ENCODE assay signal across 8 mouse cellular contexts in genomic region chr14:54576241-54577088, GRCm38 (mm10). TPM values are rescaled to one million over a fixed set of nuclear protein-coding genes. Genes with fewer than 3 reads are reported as not detected.
A peak's percentile ranks its signal among the peaks of the same experiment; 100 is the strongest.
DNase-seq lines count a peak whose midpoint lies in the region; ATAC-seq and TF ChIP-seq lines count a peak whose summit lies in the region.

No protein-coding gene starts in this region.

- ATAC-seq in forebrain, embryonic 12.5 days (ENCODE audit: low FRiP score): no peak
- ATAC-seq in intestine, postnatal 0 days: no peak
- ATAC-seq in lung, embryonic 16.5 days (ENCODE audit: low read depth): no peak

- H3K36me3 ChIP-seq in ES-Bruce4 (ENCODE audit: control insufficient read depth, insufficient read depth, low read length, poor library complexity, severe bottlenecking): peaks cover 29% of the 10 kb centered on the region
- H3K36me3 ChIP-seq in forebrain, embryonic 12.5 days (replicated peaks): peaks cover 7% of the 10 kb centered on the region
- H3K36me3 ChIP-seq in intestine, postnatal 0 days (ENCODE audit: control insufficient read depth, insufficient read depth): no peaks in the 10 kb centered on the region; the same call in 1 of the 2 replicates
- H3K36me3 ChIP-seq in lung, embryonic 16.5 days (ENCODE audit: control insufficient read depth, insufficient read depth, low read length): peaks cover 4% of the 10 kb centered on the region; the same call in 1 of the 2 replicates

- peaks cover 2% of the 10 kb centered on the region for H3K4me1 ChIP-seq in ES-Bruce4 (ENCODE audit: control insufficient read depth, insufficient read depth, low read length)
- peaks cover 67% of the 10 kb centered on the region for H3K4me1 ChIP-seq in forebrain, embryonic 12.5 days
- H3K4me1 ChIP-seq in intestine, postnatal 0 days (replicated peaks; ENCODE audit: control insufficient read depth, insufficient read depth, low read length): 0 out of 2 replicates have a peak, but pooled peaks cover 15% of the 10 kb centered on the region
- H3K4me1 ChIP-seq in lung, embryonic 16.5 days (replicated peaks; ENCODE audit: control insufficient read depth, insufficient read depth, low read length): peaks cover 36% of the 10 kb centered on the region

- DNase-seq in adrenal gland, adult 18-20 months (ENCODE audit: low spot score in 2 of 2): peak; percentile 52 to 54
- no peak for DNase-seq in adrenal gland, postnatal 4 days (ENCODE audit: low spot score in 2 of 2)
- peak; percentile 68 for DNase-seq in testis, postnatal 10 days (ENCODE audit: low spot score)
- no peak for DNase-seq in right cerebral cortex, postnatal 36 days (ENCODE audit: low spot score in 2 of 2)

- no peak for TF ChIP-seq POLR2A in ES-Bruce4 (IDR thresholded peaks at IDR 0.05; ENCODE audit: insufficient read depth, low read length)

- peak overlapping the region; percentile 74 for H3K27ac ChIP-seq in ES-Bruce4 (ENCODE audit: insufficient read depth, low read length)
- peak overlapping the region; percentile 86 for H3K27ac ChIP-seq in forebrain, embryonic 12.5 days
- peak overlapping the region; percentile 76 for H3K27ac ChIP-seq in intestine, postnatal 0 days (ENCODE audit: low read depth, low read length)
- peak overlapping the region; percentile 96 for H3K27ac ChIP-seq in lung, embryonic 16.5 days (ENCODE audit: low read length)

- H3K4me3 ChIP-seq in ES-Bruce4 (ENCODE audit: low read depth, low read length): peak overlapping the region; percentile 80
- peak overlapping the region; percentile 82 for H3K4me3 ChIP-seq in forebrain, embryonic 12.5 days (replicated peaks)
- peak overlapping the region; percentile 78 for H3K4me3 ChIP-seq in intestine, postnatal 0 days (ENCODE audit: low read depth, low read length)
- H3K4me3 ChIP-seq in lung, embryonic 16.5 days (ENCODE audit: low read length): peak overlapping the region; percentile 94

- TF ChIP-seq EP300 in ES-Bruce4 (IDR thresholded peaks at IDR 0.05; ENCODE audit: insufficient read depth, low read depth, low read length): no peak

- no peak for TF ChIP-seq CTCF in ES-Bruce4 (IDR thresholded peaks at IDR 0.05; ENCODE audit: low read depth, low read length)
- no peak for TF ChIP-seq CTCF in intestine, postnatal 0 days (IDR thresholded peaks at IDR 0.05; ENCODE audit: low read depth)

- H3K4me2 ChIP-seq in forebrain, embryonic 12.5 days: peak overlapping the region; percentile 82
- peak overlapping the region; percentile 97 for H3K4me2 ChIP-seq in intestine, postnatal 0 days (replicated peaks; ENCODE audit: low read depth)
- peak overlapping the region; percentile 82 for H3K4me2 ChIP-seq in lung, embryonic 16.5 days (ENCODE audit: low read depth, low read length)

- WGBS in forebrain, embryonic 12.5 days: under 1% methylated on average over 78 of the region's 84 CpGs
- under 1% methylated on average over 84 of the region's 84 CpGs for WGBS in intestine, postnatal 0 days
- under 1% methylated on average over 75 of the region's 84 CpGs for WGBS in lung, embryonic 16.5 days

- H3K27me3 ChIP-seq in ES-Bruce4 (ENCODE audit: control insufficient read depth, insufficient read depth, low read length, poor library complexity, severe bottlenecking): no peaks in the 10 kb centered on the region
- H3K27me3 ChIP-seq in forebrain, embryonic 12.5 days: peaks cover 11% of the 10 kb centered on the region; the same call in 1 of the 2 replicates
- no peaks in the 10 kb centered on the region for H3K27me3 ChIP-seq in intestine, postnatal 0 days (replicated peaks; ENCODE audit: control insufficient read depth, insufficient read depth, low read length)
- H3K27me3 ChIP-seq in lung, embryonic 16.5 days (ENCODE audit: control insufficient read depth, insufficient read depth, low read depth, low read length): no peaks in the 10 kb centered on the region

- H3K9me3 ChIP-seq in ES-Bruce4 (replicated peaks; ENCODE audit: control insufficient read depth, insufficient read depth, low read length, poor library complexity, severe bottlenecking): no peaks in the 10 kb centered on the region
- no peaks in the 10 kb centered on the region for H3K9me3 ChIP-seq in forebrain, embryonic 12.5 days
- H3K9me3 ChIP-seq in intestine, postnatal 0 days (ENCODE audit: control insufficient read depth): no peaks in the 10 kb centered on the region
- no peaks in the 10 kb centered on the region for H3K9me3 ChIP-seq in lung, embryonic 16.5 days (ENCODE audit: control insufficient read depth, low read length)

- H3K9ac ChIP-seq in ES-Bruce4 (ENCODE audit: low read depth, poor library complexity, severe bottlenecking): peak overlapping the region; percentile 96
- H3K9ac ChIP-seq in forebrain, embryonic 12.5 days: peak overlapping the region; percentile 95
- peak overlapping the region; percentile 84 for H3K9ac ChIP-seq in intestine, postnatal 0 days (ENCODE audit: low read depth, low read length)
- peak overlapping the region; percentile 98 for H3K9ac ChIP-seq in lung, embryonic 16.5 days (ENCODE audit: low read length)

RNA-seq across cellular contexts. Expression of gene Ajuba, which starts 0.9 kb away (rescaled TPM):
- 10 to 100 TPM; 20.5 to 26.0 TPM for total RNA-seq in adrenal gland, adult 18-20 months (2021)
- 10 to 100 TPM; 27.3 to 27.5 TPM for total RNA-seq in adrenal gland, postnatal 4 days (2021)
- 112 TPM in 2 replicates for polyA plus RNA-seq in ES-Bruce4 (2011; ENCODE audit: insufficient read depth, insufficient read length, low read depth, missing spikeins)
- polyA plus RNA-seq in forebrain, embryonic 12.5 days (2016; fragmentation: Nextera tagmentation; extraction: Ambion mirVana): 37.5 and 47.3 TPM in 2 replicates
- 13.1 and 15.1 TPM in 2 replicates for polyA plus RNA-seq in intestine, postnatal 0 days (2015; fragmentation: Nextera tagmentation; extraction: Ambion mirVana)
- polyA plus RNA-seq in lung, embryonic 16.5 days (2015; fragmentation: Nextera tagmentation; extraction: Ambion mirVana): 41.1 and 41.2 TPM in 2 replicates

RNA-seq across cellular contexts. Expression of gene Haus4, which starts 22.0 kb away (rescaled TPM):
- total RNA-seq in adrenal gland, adult 18-20 months (2021): 10 to 100 TPM; 11.2 to 18.9 TPM
- total RNA-seq in adrenal gland, postnatal 4 days (2021): 10 to 100 TPM; 45.6 to 52.5 TPM
- 68.6 and 72.3 TPM in 2 replicates for polyA plus RNA-seq in ES-Bruce4 (2011; ENCODE audit: insufficient read depth, insufficient read length, low read depth, missing spikeins)
- polyA plus RNA-seq in forebrain, embryonic 12.5 days (2016; fragmentation: Nextera tagmentation; extraction: Ambion mirVana): 43.5 and 47.5 TPM in 2 replicates
- polyA plus RNA-seq in intestine, postnatal 0 days (2015; fragmentation: Nextera tagmentation; extraction: Ambion mirVana): 28.2 and 29.4 TPM in 2 replicates
- 52.3 and 57.1 TPM in 2 replicates for polyA plus RNA-seq in lung, embryonic 16.5 days (2015; fragmentation: Nextera tagmentation; extraction: Ambion mirVana)

RNA-seq across cellular contexts. Expression of gene 4931414P19Rik, which starts 29.3 kb away (rescaled TPM):
- total RNA-seq in adrenal gland, adult 18-20 months (2021): 1 to 10 TPM; 2.7 to 6.5 TPM
- 1 to 10 TPM; 6.4 to 7.8 TPM for total RNA-seq in adrenal gland, postnatal 4 days (2021)
- polyA plus RNA-seq in ES-Bruce4 (2011; ENCODE audit: insufficient read depth, insufficient read length, low read depth, missing spikeins): 8.4 and 9.2 TPM in 2 replicates
- polyA plus RNA-seq in forebrain, embryonic 12.5 days (2016; fragmentation: Nextera tagmentation; extraction: Ambion mirVana): 9.0 and 9.2 TPM in 2 replicates
- 2.9 and 3.1 TPM in 2 replicates for polyA plus RNA-seq in intestine, postnatal 0 days (2015; fragmentation: Nextera tagmentation; extraction: Ambion mirVana)
- 11.6 and 12.7 TPM in 2 replicates for polyA plus RNA-seq in lung, embryonic 16.5 days (2015; fragmentation: Nextera tagmentation; extraction: Ambion mirVana)

RNA-seq across cellular contexts. Expression of gene Psmb5, which starts 41.4 kb away (rescaled TPM):
- 100 to 1,000 TPM; 273 to 381 TPM for total RNA-seq in adrenal gland, adult 18-20 months (2021)
- total RNA-seq in adrenal gland, postnatal 4 days (2021): 100 to 1,000 TPM; 219 to 220 TPM
- polyA plus RNA-seq in ES-Bruce4 (2011; ENCODE audit: insufficient read depth, insufficient read length, low read depth, missing spikeins): 206 and 225 TPM in 2 replicates
- 395 and 399 TPM in 2 replicates for polyA plus RNA-seq in forebrain, embryonic 12.5 days (2016; fragmentation: Nextera tagmentation; extraction: Ambion mirVana)
- polyA plus RNA-seq in intestine, postnatal 0 days (2015; fragmentation: Nextera tagmentation; extraction: Ambion mirVana): 246 and 274 TPM in 2 replicates
- 352 and 366 TPM in 2 replicates for polyA plus RNA-seq in lung, embryonic 16.5 days (2015; fragmentation: Nextera tagmentation; extraction: Ambion mirVana)

RNA-seq across cellular contexts. Expression of gene Psmb11, which starts 44.8 kb away (rescaled TPM):
- not detected for total RNA-seq in adrenal gland, adult 18-20 months (2021)
- not detected for total RNA-seq in adrenal gland, postnatal 4 days (2021)
- polyA plus RNA-seq in ES-Bruce4 (2011; ENCODE audit: insufficient read depth, insufficient read length, low read depth, missing spikeins): 0.21 and 0.64 TPM in 2 replicates
- 0.04 TPM in 1 of 2 replicates, not detected in the other for polyA plus RNA-seq in forebrain, embryonic 12.5 days (2016; fragmentation: Nextera tagmentation; extraction: Ambion mirVana)
- not detected in 2 replicates for polyA plus RNA-seq in intestine, postnatal 0 days (2015; fragmentation: Nextera tagmentation; extraction: Ambion mirVana)
- 1.2 and 4.3 TPM in 2 replicates for polyA plus RNA-seq in lung, embryonic 16.5 days (2015; fragmentation: Nextera tagmentation; extraction: Ambion mirVana)

Comparison
In these comparisons a context has a peak if more than half of its experiments do, and no peak if none do; other contexts are left out.
1. DNase-seq: peak in adrenal gland, adult 18-20 months (2 of 2) and testis, postnatal 10 days (single experiment); none in adrenal gland, postnatal 4 days (0 of 2) and right cerebral cortex, postnatal 36 days (0 of 2).
2. Peak in every context shown above with its lines, with median percentiles within 50 percentile points of each other: H3K27ac ChIP-seq, H3K4me3 ChIP-seq, H3K9ac ChIP-seq and H3K4me2 ChIP-seq.